Mouse (Mus musculus) testis, adult 2 months (tissue): ENCODE measurements at regions not wholly inside any gene's neighbourhood (a gene's known extent, or its start where the extent isn't known, plus 50 kb on each side); places are given as distances from the start of the nearest gene placed in this dataset.

ENCODE experiments used
- H3K27ac ChIP-seq: fragments of 200-500 bp; 2 replicates; pipeline ENCODE4 v1.5.1; 2012; ENCODE audit warnings: low read depth, low read length; ENCODE audit not compliant: control insufficient read depth, insufficient read depth
- H3K27me3 ChIP-seq: fragments of 200-500 bp; 2 replicates; pipeline ENCODE4 v1.6.1; 2012; ENCODE audit warnings: mild to moderate bottlenecking, low read length, moderate library complexity; ENCODE audit not compliant: control insufficient read depth, insufficient read depth
- H3K36me3 ChIP-seq: fragments of 200-500 bp; 2 replicates; pipeline ENCODE4 v1.6.1; 2012; ENCODE audit warnings: mild to moderate bottlenecking, low read length; ENCODE audit not compliant: control insufficient read depth, insufficient read depth
- H3K4me1 ChIP-seq: fragments of 200-500 bp; 2 replicates; pipeline ENCODE4 v1.6.1; 2012; ENCODE audit warnings: low read length; ENCODE audit not compliant: control insufficient read depth, insufficient read depth
- H3K4me3 ChIP-seq: fragments of 200-500 bp; 2 replicates; pipeline ENCODE4 v1.5.1; 2012; ENCODE audit warnings: low read depth, mild to moderate bottlenecking, low read length, moderate library complexity, mixed read lengths; ENCODE audit not compliant: control insufficient read depth
- CTCF ChIP-seq: fragments of 200-500 bp; IDR thresholded peaks from 2 replicates; pipeline ENCODE4 v1.5.1; 2012; ENCODE audit warnings: low read depth, mild to moderate bottlenecking, inconsistent platforms, low read length, moderate library complexity; ENCODE audit not compliant: control insufficient read depth, insufficient read depth, insufficient replicate concordance
- POLR2A ChIP-seq: fragments of 200-500 bp; IDR thresholded peaks from 2 replicates; pipeline ENCODE4 v1.6.1; 2012; ENCODE audit warnings: low read depth, mild to moderate bottlenecking, inconsistent platforms, low read length, moderate library complexity; ENCODE audit not compliant: control insufficient read depth

- H3K36me3 ChIP-seq, result no peaks in the 10 kb centered on the region
- H3K4me1 ChIP-seq, result no peaks in the 10 kb centered on the region
- H3K27me3 ChIP-seq, result no peaks in the 10 kb centered on the region
- H3K27ac ChIP-seq, result no peak overlapping the region
- TF ChIP-seq POLR2A, result no peak
- no peak for TF ChIP-seq CTCF
- no peak overlapping the region for H3K4me3 ChIP-seq
These were observed 182.8 kb downstream of the Slc4a3 start for GRCm38 (mm10) chr1:75728859-75729258.

GRCm38 (mm10) chr1:75733791-75734190 is 187.7 kb downstream of the Slc4a3 start:
- Histone ChIP-seq H3K27ac (no peak overlapping the region), H3K4me1 (no peaks in the 10 kb centered on the region), H3K36me3 (no peaks in the 10 kb centered on the region), H3K27me3 (no peaks in the 10 kb centered on the region), H3K4me3 (no peak overlapping the region)
- TF ChIP-seq POLR2A (no peak), CTCF (no peak)

- H3K27ac ChIP-seq, result no peak overlapping the region
- H3K4me3 ChIP-seq, result no peak overlapping the region
- TF ChIP-seq CTCF (no peak), POLR2A (no peak)
These were observed 192.6 kb downstream of the Slc4a3 start for GRCm38 (mm10) chr1:75738651-75739050.

GRCm38 (mm10) chr1:75749665-75750221 is 203.7 kb downstream of the Slc4a3 start:
- no peaks in the 10 kb centered on the region for H3K27me3 ChIP-seq
- H3K36me3 ChIP-seq, result no peaks in the 10 kb centered on the region
- H3K4me1 ChIP-seq, result no peaks in the 10 kb centered on the region
- H3K4me3 ChIP-seq, result no peak overlapping the region
- no peak overlapping the region for H3K27ac ChIP-seq
- TF ChIP-seq POLR2A (no peak), CTCF (no peak)

More at GRCm38 (mm10) chr1:75738651-75739050, 192.6 kb downstream of the Slc4a3 start:
- H3K27me3 ChIP-seq, result no peaks in the 10 kb centered on the region
- no peaks in the 10 kb centered on the region for H3K36me3 ChIP-seq
- no peaks in the 10 kb centered on the region for H3K4me1 ChIP-seq

GRCm38 (mm10) chr1:75772131-75772530 is 226.1 kb downstream of the Slc4a3 start:
- no peak overlapping the region for H3K27ac ChIP-seq
- no peaks in the 10 kb centered on the region for H3K4me1 ChIP-seq
- H3K4me3 ChIP-seq, result no peak overlapping the region
- TF ChIP-seq CTCF, result no peak
- no peaks in the 10 kb centered on the region for H3K36me3 ChIP-seq
- H3K27me3 ChIP-seq, result no peaks in the 10 kb centered on the region

- no peaks in the 10 kb centered on the region for H3K27me3 ChIP-seq
- no peaks in the 10 kb centered on the region for H3K4me1 ChIP-seq
- H3K4me3 ChIP-seq, result no peak overlapping the region
- TF ChIP-seq CTCF (no peak), POLR2A (no peak)
- no peak overlapping the region for H3K27ac ChIP-seq
- H3K36me3 ChIP-seq, result no peaks in the 10 kb centered on the region
These were observed 226.9 kb downstream of the Slc4a3 start for GRCm38 (mm10) chr1:75773014-75773413.

- TF ChIP-seq CTCF, result no peak
- no peak for TF ChIP-seq POLR2A
- no peaks in the 10 kb centered on the region for H3K27me3 ChIP-seq
- H3K27ac ChIP-seq, result no peak overlapping the region
- no peaks in the 10 kb centered on the region for H3K4me1 ChIP-seq
- no peak overlapping the region for H3K4me3 ChIP-seq
- no peaks in the 10 kb centered on the region for H3K36me3 ChIP-seq
These were observed 232.8 kb downstream of the Slc4a3 start for GRCm38 (mm10) chr1:75778889-75779288.

GRCm38 (mm10) chr1:75783206-75783605 is 237.1 kb downstream of the Slc4a3 start:
- TF ChIP-seq CTCF (no peak), POLR2A (no peak)
- H3K27ac ChIP-seq, result no peak overlapping the region
- no peaks in the 10 kb centered on the region for H3K36me3 ChIP-seq
- no peak overlapping the region for H3K4me3 ChIP-seq
- no peaks in the 10 kb centered on the region for H3K27me3 ChIP-seq
- no peaks in the 10 kb centered on the region for H3K4me1 ChIP-seq
